Mouse (Mus musculus) liver, embryonic 11.5 days (tissue): Measurements from ENCODE around the gene Dnaja3. TPM values are rescaled to one million over a fixed set of nuclear protein-coding genes. Genes with fewer than 3 reads are reported as not detected.

Experiments
- ATAC-seq: fragments of 200-750 bp; cut with Nextera tagmentation; replicated peaks from 2 replicates; pipeline ENCODE4 v1.8.0; 2017; ENCODE audit warnings: moderate number of reproducible peaks, mild to moderate bottlenecking, moderate TSS enrichment, moderate library complexity; ENCODE audit not compliant: low FRiP score
- DNase-seq: peaks from one replicate; pipeline ENCODE4 v3.0.0-alpha.2; 2017; ENCODE audit warnings: low spot score
- H3K27ac ChIP-seq: fragments of 300-500 bp; sonication (generic); 2 replicates; pipeline ENCODE4 v1.5.1; 2014; ENCODE audit warnings: mild to moderate bottlenecking, low read depth, low read length, control low read depth
- H3K27me3 ChIP-seq: fragments of 300-500 bp; sonication (generic); replicated peaks from 2 replicates; pipeline ENCODE4 v1.6.1; 2014; ENCODE audit warnings: low read length, mixed read lengths; ENCODE audit not compliant: control insufficient read depth, insufficient read depth
- H3K36me3 ChIP-seq: fragments of 300-500 bp; sonication (generic); 2 replicates; pipeline ENCODE4 v1.6.1; 2014; ENCODE audit warnings: mild to moderate bottlenecking, low read length, moderate library complexity, mixed read lengths; ENCODE audit not compliant: control insufficient read depth, insufficient read depth
- H3K4me1 ChIP-seq: fragments of 300-500 bp; sonication (generic); replicated peaks from 2 replicates; pipeline ENCODE4 v1.6.1; 2014; ENCODE audit warnings: low read length, mixed read lengths; ENCODE audit not compliant: control insufficient read depth, insufficient read depth
- H3K4me2 ChIP-seq: fragments of 300-500 bp; sonication (generic); 2 replicates; pipeline ENCODE4 v1.6.1; 2014; ENCODE audit warnings: mild to moderate bottlenecking, control low read depth, moderate library complexity
- H3K4me3 ChIP-seq: fragments of 300-500 bp; sonication (generic); 2 replicates; pipeline ENCODE4 v1.5.1; 2014; ENCODE audit warnings: low read depth, low read length, control low read depth
- H3K9ac ChIP-seq: fragments of 300-500 bp; sonication (generic); 2 replicates; pipeline ENCODE4 v1.6.1; 2014; ENCODE audit warnings: low read depth, low read length, control low read depth
- H3K9me3 ChIP-seq: fragments of 300-500 bp; sonication (generic); 2 replicates; pipeline ENCODE4 v1.6.1; 2016; ENCODE audit warnings: low read length, inconsistent platforms, mixed read lengths; ENCODE audit not compliant: control insufficient read depth
- WGBS: fragments of 180-500 bp; shearing (Covaris S2); extraction: QIAGEN DNeasy Blood & Tissue Kit; methylation state at CpG from one replicate; pipeline ENCODE4 v1.1.7; 2014; 5-methylcytosine and 5-hydroxymethylcytosine counted together
- polyA plus RNA-seq: library from polyadenylated mRNA; unstranded; fragments of >200 nt; fragmentation: Nextera tagmentation; extraction: Ambion mirVana; gene quantifications from 2 replicates; pipeline ENCODE4 v1.2.1, GENCODE M21; 2014

Gene Dnaja3
- polyA plus RNA-seq, 1 experiment from 2014 or later, result 104 TPM

GRCm38 (mm10) chr16:4632050-4632449 is 7.7 kb upstream of the Dnaja3 start:
- DNase-seq, result no peak
- H3K4me1 ChIP-seq, result 0 out of 2 replicates have a peak, but pooled peaks cover 2% of the 10 kb centered on the region
- ATAC-seq, result no peak
- H3K4me3 ChIP-seq, result no peak overlapping the region
- no peak overlapping the region for H3K9ac ChIP-seq
- H3K36me3 ChIP-seq, result peaks cover 2% of the 10 kb centered on the region; the same call in 1 of the 2 replicates
- no peak overlapping the region for H3K4me2 ChIP-seq
- 50% methylated on average over 7 of the region's 7 CpGs for WGBS
- H3K27me3 ChIP-seq, result no peaks in the 10 kb centered on the region
- H3K9me3 ChIP-seq, result no peaks in the 10 kb centered on the region
- H3K27ac ChIP-seq, result no peak overlapping the region

- no peak overlapping the region for H3K9ac ChIP-seq
- H3K27me3 ChIP-seq, result no peaks in the 10 kb centered on the region
- peaks cover 2% of the 10 kb centered on the region; the same call in 1 of the 2 replicates for H3K36me3 ChIP-seq
- no peak overlapping the region for H3K4me2 ChIP-seq
- 95% methylated on average over 3 of the region's 3 CpGs for WGBS
- no peak overlapping the region for H3K27ac ChIP-seq
- H3K4me3 ChIP-seq, result no peak overlapping the region
- H3K9me3 ChIP-seq, result no peaks in the 10 kb centered on the region
- DNase-seq, result no peak
- H3K4me1 ChIP-seq, result 0 out of 2 replicates have a peak, but pooled peaks cover 4% of the 10 kb centered on the region
- ATAC-seq, result no peak
These were observed 6.1 kb upstream of the Dnaja3 start for GRCm38 (mm10) chr16:4633661-4634060.

GRCm38 (mm10) chr16:4634681-4635080 is 5.1 kb upstream of the Dnaja3 start:
- Histone ChIP-seq H3K9me3 (no peaks in the 10 kb centered on the region), H3K9ac (no peak overlapping the region), H3K27me3 (no peaks in the 10 kb centered on the region), H3K4me1 (peaks cover 4% of the 10 kb centered on the region; the same call in 1 of the 2 replicates), H3K4me2 (no peak overlapping the region), H3K4me3 (no peak overlapping the region), H3K36me3 (peaks cover 2% of the 10 kb centered on the region; the same call in 1 of the 2 replicates), H3K27ac (no peak overlapping the region)
- DNase-seq (no peak), ATAC-seq (no peak)
- 80% methylated on average over 9 of the region's 9 CpGs for WGBS

- no peak for ATAC-seq
- Histone ChIP-seq H3K4me1 (peaks cover 12% of the 10 kb centered on the region), H3K27ac (no peak overlapping the region), H3K27me3 (no peaks in the 10 kb centered on the region), H3K4me2 (no peak overlapping the region), H3K36me3 (peaks cover 2% of the 10 kb centered on the region; the same call in 1 of the 2 replicates), H3K9ac (no peak overlapping the region), H3K9me3 (no peaks in the 10 kb centered on the region), H3K4me3 (no peak overlapping the region)
- no peak for DNase-seq
- 71% methylated on average over 4 of the region's 4 CpGs for WGBS
These were observed 4.0 kb upstream of the Dnaja3 start for GRCm38 (mm10) chr16:4635760-4636159.

- DNase-seq (no peak), ATAC-seq (no peak)
- H3K4me1 ChIP-seq, result peaks cover 33% of the 10 kb centered on the region
- H3K4me2 ChIP-seq, result no peak overlapping the region
- no peak overlapping the region for H3K9ac ChIP-seq
- H3K9me3 ChIP-seq, result no peaks in the 10 kb centered on the region
- H3K27ac ChIP-seq, result no peak overlapping the region
- no peaks in the 10 kb centered on the region for H3K27me3 ChIP-seq
- H3K36me3 ChIP-seq, result peaks cover 2% of the 10 kb centered on the region; the same call in 1 of the 2 replicates
- H3K4me3 ChIP-seq, result no peak overlapping the region
- 83% methylated on average over 3 of the region's 3 CpGs for WGBS
These were observed 848 bp upstream of the Dnaja3 start for GRCm38 (mm10) chr16:4638891-4639390.

GRCm38 (mm10) chr16:4640267-4641005 is 647 bp downstream of the Dnaja3 start:
- Histone ChIP-seq H3K36me3 (no peaks in the 10 kb centered on the region), H3K27me3 (no peaks in the 10 kb centered on the region), H3K9me3 (no peaks in the 10 kb centered on the region), H3K4me3 (peak overlapping the region; percentile 79), H3K4me2 (peak overlapping the region; percentile 97), H3K4me1 (peaks cover 33% of the 10 kb centered on the region), H3K9ac (peak overlapping the region; percentile 69), H3K27ac (peak overlapping the region; percentile 72)
- WGBS, result 12% methylated on average over 17 of the region's 17 CpGs
- ATAC-seq, result peak; percentile 35
- no peak for DNase-seq

- H3K4me3 ChIP-seq, result peak overlapping the region; percentile 79
- DNase-seq, result no peak
- H3K36me3 ChIP-seq, result no peaks in the 10 kb centered on the region
- H3K27me3 ChIP-seq, result no peaks in the 10 kb centered on the region
- H3K9me3 ChIP-seq, result no peaks in the 10 kb centered on the region
- H3K9ac ChIP-seq, result peak overlapping the region; percentile 69
- WGBS, result 26% methylated on average over 3 of the region's 3 CpGs
- H3K4me2 ChIP-seq, result peak overlapping the region; percentile 97
- peaks cover 35% of the 10 kb centered on the region for H3K4me1 ChIP-seq
- peak overlapping the region; percentile 72 for H3K27ac ChIP-seq
- no peak for ATAC-seq
These were observed 1.5 kb downstream of the Dnaja3 start for GRCm38 (mm10) chr16:4641119-4641838.

GRCm38 (mm10) chr16:4642190-4642589 is 2.4 kb downstream of the Dnaja3 start:
- peak overlapping the region; percentile 28; the same call in 1 of the 2 replicates for H3K27ac ChIP-seq
- no peaks in the 10 kb centered on the region for H3K27me3 ChIP-seq
- H3K9me3 ChIP-seq, result no peaks in the 10 kb centered on the region
- H3K4me2 ChIP-seq, result peak overlapping the region; percentile 97
- DNase-seq, result no peak
- H3K4me1 ChIP-seq, result peaks cover 36% of the 10 kb centered on the region
- 54% methylated on average over 13 of the region's 13 CpGs for WGBS
- ATAC-seq, result no peak
- no peaks in the 10 kb centered on the region for H3K36me3 ChIP-seq
- H3K9ac ChIP-seq, result no peak overlapping the region
- H3K4me3 ChIP-seq, result no peak overlapping the region
